In the genomic region with DNA sequence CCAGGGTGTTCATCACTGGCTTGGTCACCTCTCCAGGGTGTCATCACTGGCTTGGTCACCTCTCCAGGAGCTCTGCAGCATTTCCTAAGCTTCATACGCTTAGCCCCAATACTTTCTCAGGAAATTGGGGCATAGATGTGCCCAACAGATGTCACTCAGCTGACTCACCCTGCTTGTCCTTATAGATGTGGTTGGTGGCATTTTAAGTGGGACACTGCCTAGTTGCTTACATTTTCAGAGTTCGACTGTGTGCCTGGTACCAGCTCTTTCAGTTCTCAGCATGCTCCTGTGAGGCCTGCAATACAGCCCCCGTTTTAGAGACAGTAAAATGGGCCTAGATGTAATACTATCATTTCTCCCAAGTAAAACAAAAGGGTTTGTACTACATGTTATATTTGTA, we compare ENCODE assay signal across 22 mouse cellular contexts. TPM values are rescaled to one million over a fixed set of nuclear protein-coding genes. Genes with fewer than 3 reads are reported as not detected.
"Had no signal": no experiment of that assay in that cellular context is flagged by ENCODE, and none has a peak within 500 bp of the region (broad histone marks: within the 10 kb centered on the region; RNA-seq: fewer than 3 reads in every experiment).

No protein-coding gene starts in this region.

- ATAC-seq: forebrain, embryonic 13.5 days; forebrain, embryonic 14.5 days; forebrain, embryonic 15.5 days; forebrain, embryonic 16.5 days; forebrain, postnatal 0 days had no signal

- DNase-seq: cerebellum, adult 9-10 months; cerebellum, adult 9-11 months; cerebellum, postnatal 10 days; cerebellum, postnatal 14 days; cerebellum, postnatal 25 days; cerebellum, postnatal 36 days; embryo, embryonic 11 days; forebrain, postnatal 0 days; gastrocnemius, adult 2 months; gastrocnemius, postnatal 10 days; gastrocnemius, postnatal 14 days; gastrocnemius, postnatal 25 days; gastrocnemius, postnatal 36 days; heart, adult 18-20 months; heart, adult 2 months had no signal

RNA-seq across cellular contexts. Expression of a gene that starts 8.6 kb away (rescaled TPM):
- total RNA-seq: common myeloid progenitor, adult 5-6 weeks; gastrocnemius, adult 18-20 months; gastrocnemius, adult 2 months; gastrocnemius, adult 8-10 months; gastrocnemius, postnatal 36 days had no signal
